Mouse (Mus musculus): ENCODE data around the gene Trnau1ap.
A peak's percentile ranks its signal among the peaks of the same experiment; 100 is the strongest.
"Not testable (repeated sequence)": the region's sequence is repeated elsewhere in the genome, so short reads cannot be mapped to it uniquely, and the experiment has no call there.

Trnau1ap gene

GRCm38 (mm10) chr4:132341451-132341850, 12.1 kb upstream of the Trnau1ap start:
- no peak for DNase-seq

GRCm38 (mm10) chr4:132338943-132339342, 9.6 kb upstream of the Trnau1ap start:
- DNase-seq: peak; percentile 81 to 88

GRCm38 (mm10) chr4:132332880-132333279, 3.5 kb upstream of the Trnau1ap start:
- peak; percentile 63 for DNase-seq

GRCm38 (mm10) chr4:132331960-132332359, 2.6 kb upstream of the Trnau1ap start:
- DNase-seq: no peak

GRCm38 (mm10) chr4:132329835-132330354, 557 bp upstream of the Trnau1ap start:
- DNase-seq: no peak

GRCm38 (mm10) chr4:132328391-132328982, 851 bp downstream of the Trnau1ap start:
- no peak for DNase-seq

GRCm38 (mm10) chr4:132326481-132326880, 2.9 kb downstream of the Trnau1ap start:
- DNase-seq: peak in 1 of 2 experiments; percentile 53

GRCm38 (mm10) chr4:132315711-132316110, 13.6 kb downstream of the Trnau1ap start:
- DNase-seq: peak; percentile 56 to 60

- no peak for DNase-seq
Observed at GRCm38 (mm10) chr4:132312627-132313026, 16.7 kb downstream of the Trnau1ap start.

GRCm38 (mm10) chr4:132311801-132312200, 17.5 kb downstream of the Trnau1ap start:
- DNase-seq: no peak

GRCm38 (mm10) chr4:132311209-132311608, 18.1 kb downstream of the Trnau1ap start:
- no peak for DNase-seq

- DNase-seq: peak; percentile 60 to 75
Observed at GRCm38 (mm10) chr4:132309849-132310472, 19.4 kb downstream of the Trnau1ap start.

- DNase-seq: no peak
Observed at GRCm38 (mm10) chr4:132309140-132309848, 20.0 kb downstream of the Trnau1ap start.

GRCm38 (mm10) chr4:132308437-132309139, 20.8 kb downstream of the Trnau1ap start:
- DNase-seq: peak; percentile 93 to 95

GRCm38 (mm10) chr4:132306004-132306403, 23.3 kb downstream of the Trnau1ap start:
- DNase-seq: no peak

- peak; percentile 64 to 81 for DNase-seq
Observed at GRCm38 (mm10) chr4:132305276-132305675, 24.1 kb downstream of the Trnau1ap start.

GRCm38 (mm10) chr4:132303484-132303883, 25.9 kb downstream of the Trnau1ap start:
- DNase-seq: not testable (repeated sequence)

- DNase-seq: peak; percentile 39 to 69
Observed at GRCm38 (mm10) chr4:132302939-132303479, 26.3 kb downstream of the Trnau1ap start, which contains the start of gene Rab42. TSS of gene Rab42 (minus strand) at chr4:132303385.

GRCm38 (mm10) chr4:132301965-132302938, 27.1 kb downstream of the Trnau1ap start:
- no peak for DNase-seq

- DNase-seq: no peak
Observed at GRCm38 (mm10) chr4:132301486-132301885, 27.9 kb downstream of the Trnau1ap start.

GRCm38 (mm10) chr4:132299849-132300248, 29.5 kb downstream of the Trnau1ap start:
- no peak for DNase-seq

Data from kidney, postnatal 25 days (tissue).